Comparison of ENCODE assay signal across 9 mouse cellular contexts in genomic region chr6:120193174-120193573, GRCm38 (mm10).
DNase-seq lines count a peak whose midpoint lies in the region; ATAC-seq and TF ChIP-seq lines count a peak whose summit lies in the region.
"Had no signal": no experiment of that assay in that cellular context is flagged by ENCODE, and none has a peak within 500 bp of the region (broad histone marks: within the 10 kb centered on the region; RNA-seq: fewer than 3 reads in every experiment).

No protein-coding gene starts in this region.

- H3K9me3 ChIP-seq in neural tube, embryonic 15.5 days (replicated peaks), result no peaks in the 10 kb centered on the region
- H3K9me3 ChIP-seq: limb, embryonic 12.5 days had no signal

- no peaks in the 10 kb centered on the region; the same call in 1 of the 2 replicates for H3K27me3 ChIP-seq in neural tube, embryonic 15.5 days (replicated peaks)
- H3K27me3 ChIP-seq in testis, adult 2 months (ENCODE audit: control insufficient read depth, insufficient read depth, low read length), result no peaks in the 10 kb centered on the region

- no peak for ATAC-seq in neural tube, embryonic 15.5 days (ENCODE audit: low FRiP score)

- H3K27ac ChIP-seq in neural tube, embryonic 15.5 days (replicated peaks), result no peak overlapping the region
- no peak overlapping the region for H3K27ac ChIP-seq in testis, adult 2 months (ENCODE audit: control insufficient read depth, insufficient read depth, low read depth, low read length)
- H3K27ac ChIP-seq: limb, embryonic 12.5 days had no signal

- no peak for TF ChIP-seq POLR2A in testis, adult 2 months (IDR thresholded peaks at IDR 0.05; ENCODE audit: control insufficient read depth, low read depth, low read length)

- H3K36me3 ChIP-seq in neural tube, embryonic 15.5 days, result no peaks in the 10 kb centered on the region
- no peaks in the 10 kb centered on the region for H3K36me3 ChIP-seq in testis, adult 2 months (ENCODE audit: control insufficient read depth, insufficient read depth, low read length)
- H3K36me3 ChIP-seq: limb, embryonic 12.5 days had no signal

- H3K4me2 ChIP-seq in neural tube, embryonic 15.5 days, result no peak overlapping the region
- H3K4me2 ChIP-seq: limb, embryonic 12.5 days had no signal

- no peak overlapping the region for H3K9ac ChIP-seq in neural tube, embryonic 15.5 days (replicated peaks)
- H3K9ac ChIP-seq: limb, embryonic 12.5 days had no signal

- TF ChIP-seq CTCF in testis, adult 2 months (IDR thresholded peaks at IDR 0.05; ENCODE audit: control insufficient read depth, insufficient read depth, insufficient replicate concordance, low read depth, low read length), result peak; percentile 53; the same call in 1 of the 2 replicates

- WGBS in neural tube, embryonic 15.5 days, result 26% methylated on average over 5 of the region's 5 CpGs

- H3K4me3 ChIP-seq in neural tube, embryonic 15.5 days (replicated peaks), result no peak overlapping the region
- H3K4me3 ChIP-seq in testis, adult 2 months (ENCODE audit: control insufficient read depth, low read depth, low read length), result no peak overlapping the region
- H3K4me3 ChIP-seq: limb, embryonic 12.5 days had no signal

- peak; percentile 57 for DNase-seq in neural tube, embryonic 10.5 days (ENCODE audit: extremely low spot score, low spot score)
- peak; percentile 47 for DNase-seq in cerebellum, adult 11-12 months
- DNase-seq in frontal cortex, postnatal 25 days (ENCODE audit: low spot score in 2 of 2), result peak; percentile 74 to 79
- DNase-seq in induced T-regulatory cell, adult 2 months (ENCODE audit: low read depth), result peak; percentile 98
- peak; percentile 81 for DNase-seq in left cerebral cortex, postnatal 4 days
- DNase-seq in naive thymus-derived CD4-positive, alpha-beta T cell, adult 2 months (ENCODE audit: low read depth), result peak; percentile 94

- peaks cover 13% of the 10 kb centered on the region for H3K4me1 ChIP-seq in neural tube, embryonic 15.5 days
- H3K4me1 ChIP-seq in testis, adult 2 months (ENCODE audit: control insufficient read depth, insufficient read depth, low read length), result peaks cover 18% of the 10 kb centered on the region

- intact Hi-C loops in left cerebral cortex, postnatal 4 days (cut with DNase I), result loop anchor here (10.0 kb wide), 2 partner anchors 148 to 708 kb away; no protein-coding TSS in a partner anchor

Comparison
In these comparisons a context has a peak if more than half of its experiments do, and no peak if none do; other contexts are left out.
1. DNase-seq: peak in every context shown above with its lines; median percentile 98 in induced T-regulatory cell, adult 2 months; 94 in naive thymus-derived CD4-positive, alpha-beta T cell, adult 2 months; 81 in left cerebral cortex, postnatal 4 days; 76 in frontal cortex, postnatal 25 days; 57 in neural tube, embryonic 10.5 days; 47 in cerebellum, adult 11-12 months.